In the genomic region with DNA sequence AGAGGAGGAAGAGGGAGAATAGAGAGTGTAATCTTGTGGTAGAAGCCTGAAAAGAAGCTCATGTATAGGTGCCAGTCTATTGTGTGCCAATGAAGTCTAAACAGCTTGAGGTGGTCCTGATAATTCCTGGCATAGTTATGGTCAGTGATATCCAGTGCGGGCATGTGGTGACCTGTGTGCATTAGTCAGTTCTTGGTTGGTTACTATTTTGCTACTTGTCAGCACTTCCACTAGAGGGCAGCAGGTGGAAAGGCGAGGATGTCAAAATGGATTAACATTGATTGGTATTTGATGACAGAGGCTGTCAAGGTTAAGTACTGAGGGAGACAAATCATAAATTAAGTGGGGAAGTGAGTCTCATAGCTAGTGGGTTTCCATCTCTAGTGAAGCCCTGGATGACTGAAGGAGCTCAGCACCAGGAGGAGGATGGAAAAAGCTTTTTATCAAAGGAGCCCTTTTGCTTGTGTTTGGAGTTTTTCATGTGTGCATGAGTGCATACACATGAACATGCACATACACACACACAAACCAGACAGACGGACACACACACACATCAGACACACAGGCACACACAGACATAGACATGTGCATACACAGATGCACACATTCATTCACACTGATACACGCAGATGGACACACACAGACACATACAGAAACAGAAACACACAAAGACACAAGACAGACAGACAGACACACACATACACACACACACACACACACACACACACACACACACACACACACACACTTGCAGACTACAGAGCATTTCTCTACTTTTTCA, we compare ENCODE assay signal across 8 mouse cellular contexts.
DNase-seq lines count a peak whose midpoint lies in the region; ATAC-seq and TF ChIP-seq lines count a peak whose summit lies in the region.

No protein-coding gene starts in this region.

- no peaks in the 10 kb centered on the region for H3K79me2 ChIP-seq in C2C12 (ENCODE audit: control insufficient read depth, insufficient read depth)

- no peak overlapping the region for H3K27ac ChIP-seq in forebrain, embryonic 12.5 days
- H3K27ac ChIP-seq in heart, embryonic 10.5 days = no peak overlapping the region

- H3K4me2 ChIP-seq in forebrain, embryonic 12.5 days = no peak overlapping the region

- H3K9me3 ChIP-seq in forebrain, embryonic 12.5 days = no peaks in the 10 kb centered on the region
- no peaks in the 10 kb centered on the region for H3K9me3 ChIP-seq in heart, embryonic 10.5 days

- H3K36me3 ChIP-seq in C2C12 (ENCODE audit: control insufficient read depth, insufficient read depth) = no peaks in the 10 kb centered on the region
- H3K36me3 ChIP-seq in forebrain, embryonic 12.5 days (replicated peaks) = no peaks in the 10 kb centered on the region
- H3K36me3 ChIP-seq in heart, embryonic 10.5 days = no peaks in the 10 kb centered on the region

- H3K79me3 ChIP-seq in C2C12 (ENCODE audit: low read depth) = no peaks in the 10 kb centered on the region

- H3K9ac ChIP-seq in forebrain, embryonic 12.5 days = no peak overlapping the region

- H3K27me3 ChIP-seq in C2C12 (ENCODE audit: control insufficient read depth, insufficient read depth, insufficient read length) = no peaks in the 10 kb centered on the region
- no peaks in the 10 kb centered on the region for H3K27me3 ChIP-seq in forebrain, embryonic 12.5 days
- no peaks in the 10 kb centered on the region for H3K27me3 ChIP-seq in heart, embryonic 10.5 days (ENCODE audit: insufficient read depth, poor library complexity, severe bottlenecking)

- DNase-seq in kidney, adult 9 months = peak; percentile 60
- no peak for DNase-seq in kidney, adult 11 months
- peak; percentile 72 for DNase-seq in NIH3T3 (ENCODE audit: low read depth)
- no peak for DNase-seq in lung, adult 2 months
- peak; percentile 56 for DNase-seq in retina, postnatal 1 day
- no peak for DNase-seq in heart, embryonic 10.5 days (ENCODE audit: low spot score)

- H3K4me1 ChIP-seq in forebrain, embryonic 12.5 days = no peaks in the 10 kb centered on the region
- H3K4me1 ChIP-seq in lung, adult 2 months (ENCODE audit: control insufficient read depth, insufficient read depth, low read length) = peaks cover 12% of the 10 kb centered on the region
- peaks cover 10% of the 10 kb centered on the region for H3K4me1 ChIP-seq in heart, embryonic 10.5 days

- WGBS in forebrain, embryonic 12.5 days = 57% methylated on average over 4 of the region's 4 CpGs
- 54% methylated on average over 4 of the region's 4 CpGs for WGBS in lung, adult 2 months
- WGBS in heart, embryonic 10.5 days = 56% methylated on average over 4 of the region's 4 CpGs

- peak; percentile 60 for ATAC-seq in forebrain, embryonic 12.5 days (ENCODE audit: low FRiP score)

- no peak overlapping the region for H3ac ChIP-seq in C2C12 (ENCODE audit: control insufficient read depth, insufficient read length, low read depth)

- TF ChIP-seq POLR2A in lung, adult 2 months (IDR thresholded peaks at IDR 0.05; ENCODE audit: borderline replicate concordance, extremely low read depth, low read depth, low read length) = no peak

- no peak overlapping the region for H3K4me3 ChIP-seq in C2C12 (ENCODE audit: insufficient read depth, poor library complexity, severe bottlenecking)
- H3K4me3 ChIP-seq in forebrain, embryonic 12.5 days (replicated peaks) = no peak overlapping the region
- H3K4me3 ChIP-seq in lung, adult 2 months (replicated peaks; ENCODE audit: extremely low read depth, low read depth, low read length) = no peak overlapping the region
- no peak overlapping the region for H3K4me3 ChIP-seq in heart, embryonic 10.5 days

- peak; percentile 47 for TF ChIP-seq CTCF in C2C12 (IDR thresholded peaks at IDR 0.05; ENCODE audit: control insufficient read depth, insufficient read depth, insufficient read length)
- TF ChIP-seq CTCF in lung, adult 2 months (IDR thresholded peaks at IDR 0.05; ENCODE audit: insufficient read depth, low read length) = peak; percentile 29; the same call in 1 of the 2 replicates

TF ChIP-seq in C2C12, 6 proteins besides CTCF, POLR2A, EP300 and RAD21:
- no peak for TF ChIP-seq FOSL1 (IDR thresholded peaks at IDR 0.05; ENCODE audit: insufficient read depth, low read length, poor library complexity, severe bottlenecking)
- TF ChIP-seq CEBPB (IDR thresholded peaks at IDR 0.05; ENCODE audit: low read depth) = no peak
- no peak for TF ChIP-seq MYOG (IDR thresholded peaks at IDR 0.05; ENCODE audit: control insufficient read depth, extremely low read depth, insufficient read length)

Comparison
In these comparisons a context has a peak if more than half of its experiments do, and no peak if none do; other contexts are left out.
1. DNase-seq: peak in kidney, adult 9 months (single experiment), NIH3T3 (single experiment) and retina, postnatal 1 day (single experiment); none in kidney, adult 11 months (single experiment), lung, adult 2 months (single experiment) and heart, embryonic 10.5 days (single experiment).